Mouse (Mus musculus) kidney, postnatal 10 days (tissue): ENCODE results near the gene Abcc3.
A peak's percentile ranks its signal among the peaks of the same experiment; 100 is the strongest.

Experiments
- DNase-seq: peaks from one replicate; pipeline ENCODE4 v3.0.0; 2021; ENCODE audit warnings: mixed read lengths

The Abcc3 gene

GRCm38 (mm10) chr11:94322636-94323035, 70.2 kb downstream of the Abcc3 start:
- DNase-seq, result no peak

- DNase-seq, result peak; percentile 97
Observed at GRCm38 (mm10) chr11:94321931-94322400, 70.8 kb downstream of the Abcc3 start, which contains the start of gene Luc7l3. Gene Luc7l3 (minus strand): TSS chr11:94321988.

- peak; percentile 78 for DNase-seq
Observed at GRCm38 (mm10) chr11:94320969-94321930, 71.5 kb downstream of the Abcc3 start.

- DNase-seq, result no peak
Observed at GRCm38 (mm10) chr11:94318056-94318455, 74.7 kb downstream of the Abcc3 start.

GRCm38 (mm10) chr11:94317515-94317914, 75.3 kb downstream of the Abcc3 start:
- no peak for DNase-seq

- no peak for DNase-seq
Observed at GRCm38 (mm10) chr11:94317014-94317413, 75.8 kb downstream of the Abcc3 start.

GRCm38 (mm10) chr11:94316528-94316927, 76.3 kb downstream of the Abcc3 start:
- no peak for DNase-seq

- DNase-seq, result no peak
Observed at GRCm38 (mm10) chr11:94315308-94315707, 77.5 kb downstream of the Abcc3 start.

- no peak for DNase-seq
Observed at GRCm38 (mm10) chr11:94314098-94314652, 78.6 kb downstream of the Abcc3 start.

- DNase-seq, result no peak
Observed at GRCm38 (mm10) chr11:94312733-94313132, 80.1 kb downstream of the Abcc3 start.

- no peak for DNase-seq
Observed at GRCm38 (mm10) chr11:94294996-94295845, 97.6 kb downstream of the Abcc3 start.
